Mouse (Mus musculus): Measurements from ENCODE around the gene Srrd. TPM values are rescaled to one million over a fixed set of nuclear protein-coding genes. Genes with fewer than 3 reads are reported as not detected.
"Not testable (repeated sequence)": the region's sequence is repeated elsewhere in the genome, so short reads cannot be mapped to it uniquely, and the experiment has no call there.

Srrd gene
- polyA plus RNA-seq, 1 experiment from 2014 or later: 58.8 TPM

- Histone ChIP-seq H3K4me3 (ENCODE audit: low read depth, low read length) (peak overlapping the region; percentile 99), H3K4me1 (ENCODE audit: control insufficient read depth, insufficient read depth, low read length) (peaks cover 5% of the 10 kb centered on the region), H3K9me3 (replicated peaks; ENCODE audit: control insufficient read depth, low read length) (no peaks in the 10 kb centered on the region), H3K4me2 (ENCODE audit: low read length) (peak overlapping the region; percentile 70), H3K27me3 (replicated peaks; ENCODE audit: control insufficient read depth, insufficient read depth, low read length) (no peaks in the 10 kb centered on the region), H3K9ac (ENCODE audit: low read length) (peak overlapping the region; percentile 84), H3K36me3 (ENCODE audit: control insufficient read depth, insufficient read depth, low read length) (peaks cover 37% of the 10 kb centered on the region), H3K27ac (ENCODE audit: low read depth, low read length) (no peak overlapping the region)
- DNase-seq (ENCODE audit: low spot score): no peak
- ATAC-seq: peak; percentile 78
- WGBS: 2% methylated on average over 32 of the region's 33 CpGs
These were observed 16.3 kb downstream of the Srrd start for GRCm38 (mm10) chr5:112326446-112327009.

- peak; percentile 97 for DNase-seq (ENCODE audit: low spot score)
These were observed 17.0 kb downstream of the Srrd start, which contains the start of gene Tfip11 for GRCm38 (mm10) chr5:112325546-112326445. Tfip11 (plus strand) TSS chr5:112326358.

DNA sequence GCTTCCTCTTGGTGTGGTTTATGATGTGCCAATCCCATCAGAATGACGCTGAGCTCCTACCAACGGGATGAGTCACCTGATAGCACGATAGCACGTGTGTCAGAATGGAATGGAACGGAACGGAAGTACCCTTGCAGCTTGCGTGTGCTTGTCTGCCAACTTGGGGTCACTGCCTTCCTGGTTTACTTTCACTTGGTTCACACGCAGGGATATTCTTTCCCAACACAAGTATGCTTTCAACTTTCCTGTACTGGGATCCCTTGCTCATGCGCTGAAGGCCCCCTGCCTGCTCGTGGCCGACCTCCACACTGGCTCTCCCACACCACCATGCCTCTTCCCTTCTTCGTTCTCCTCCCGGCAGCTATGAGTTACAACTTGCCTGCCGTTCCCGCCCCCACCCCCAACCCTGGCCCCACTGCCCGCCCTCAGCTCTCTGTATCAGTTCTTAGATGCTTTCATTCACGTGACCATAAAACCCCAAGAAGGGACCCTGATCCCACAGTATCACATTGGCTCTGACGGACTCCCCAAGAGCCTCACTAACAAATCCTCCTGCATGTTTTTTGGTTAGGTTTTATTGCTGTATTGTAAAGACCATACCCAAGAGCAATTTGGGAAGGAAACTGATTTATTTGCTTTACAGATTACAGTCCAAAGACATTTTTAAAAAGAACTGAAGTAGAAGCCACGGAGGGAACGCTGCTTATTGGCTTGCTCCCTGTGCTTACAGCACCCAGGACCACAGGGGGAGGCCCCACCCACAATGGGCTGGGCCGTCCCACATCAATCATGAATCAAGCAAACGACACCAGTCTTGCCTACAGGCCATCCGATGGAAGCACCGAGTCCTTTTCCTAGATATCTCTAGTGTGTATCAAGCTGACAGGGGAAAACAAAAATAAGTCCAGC is 17.9 kb downstream of the Srrd start:
- H3K4me3 ChIP-seq (ENCODE audit: low read depth, low read length): no peak overlapping the region
- 37% methylated on average over 24 of the region's 24 CpGs for WGBS
- no peaks in the 10 kb centered on the region for H3K9me3 ChIP-seq (replicated peaks; ENCODE audit: control insufficient read depth, low read length)
- no peaks in the 10 kb centered on the region for H3K27me3 ChIP-seq (replicated peaks; ENCODE audit: control insufficient read depth, insufficient read depth, low read length)
- peak; percentile 27 for DNase-seq (ENCODE audit: low spot score)
- no peak overlapping the region for H3K9ac ChIP-seq (ENCODE audit: low read length)
- H3K4me2 ChIP-seq (ENCODE audit: low read length): peak overlapping the region; percentile 70; the same call in 1 of the 2 replicates
- peaks cover 21% of the 10 kb centered on the region for H3K36me3 ChIP-seq (ENCODE audit: control insufficient read depth, insufficient read depth, low read length)
- peaks cover 5% of the 10 kb centered on the region for H3K4me1 ChIP-seq (ENCODE audit: control insufficient read depth, insufficient read depth, low read length)
- no peak overlapping the region for H3K27ac ChIP-seq (ENCODE audit: low read depth, low read length)
- no peak for ATAC-seq

More at GRCm38 (mm10) chr5:112325546-112326445, 17.0 kb downstream of the Srrd start, which contains the start of gene Tfip11:
- Histone ChIP-seq H3K27ac (ENCODE audit: low read depth, low read length) (peak within 1 kb of the TSS; percentile 75), H3K4me1 (ENCODE audit: control insufficient read depth, insufficient read depth, low read length) (peaks cover 5% of the 10 kb centered on the region), H3K4me3 (ENCODE audit: low read depth, low read length) (peak within 1 kb of the TSS; percentile 99), H3K4me2 (ENCODE audit: low read length) (peak within 1 kb of the TSS; percentile 70), H3K9me3 (replicated peaks; ENCODE audit: control insufficient read depth, low read length) (no peaks in the 10 kb centered on the region), H3K9ac (ENCODE audit: low read length) (peak within 1 kb of the TSS; percentile 84), H3K27me3 (replicated peaks; ENCODE audit: control insufficient read depth, insufficient read depth, low read length) (no peaks in the 10 kb centered on the region), H3K36me3 (ENCODE audit: control insufficient read depth, insufficient read depth, low read length) (peaks cover 30% of the 10 kb centered on the region)
- 9% methylated on average over 48 of the region's 48 CpGs for WGBS
- ATAC-seq: peak; percentile 93

DNA sequence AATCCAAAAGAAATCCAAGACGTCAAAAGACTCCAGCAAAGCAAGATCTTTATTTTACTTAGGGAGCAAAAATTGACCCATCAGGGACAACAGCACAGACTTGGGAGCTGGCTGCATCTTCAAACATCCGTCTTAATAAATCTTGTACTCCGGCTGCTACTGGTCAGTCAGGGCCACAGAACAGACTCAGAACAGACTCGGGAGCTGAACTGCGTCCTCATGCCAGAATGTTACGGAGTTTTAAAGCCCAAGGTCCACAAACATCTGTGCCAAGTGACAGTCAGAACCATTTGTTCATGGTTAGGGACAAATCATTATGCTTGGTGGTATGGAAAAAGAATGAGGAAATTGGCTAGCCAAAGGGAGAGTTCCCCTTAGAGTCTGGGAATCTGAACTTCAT is 19.6 kb downstream of the Srrd start:
- 88% methylated on average over 6 of the region's 6 CpGs for WGBS
- ATAC-seq: no peak

DNA sequence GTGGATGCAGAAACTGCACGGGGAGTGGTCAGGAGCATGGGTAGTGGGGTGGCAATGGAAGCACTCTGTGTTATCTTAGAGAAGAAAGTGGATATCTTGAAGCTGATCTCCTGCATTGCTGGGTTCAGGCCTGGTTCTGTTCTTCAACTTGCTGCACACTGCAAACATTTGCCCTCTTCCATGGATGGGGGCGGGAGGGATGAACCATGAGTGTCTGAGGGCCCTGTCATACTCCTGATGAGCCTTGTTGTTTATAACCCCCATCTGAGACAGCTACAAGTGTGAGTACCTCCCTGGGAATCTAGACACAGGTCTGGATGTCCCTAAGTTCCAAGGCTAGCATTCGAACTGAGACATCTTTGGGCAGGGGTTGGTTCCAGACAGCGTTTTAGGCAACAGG is 21.5 kb downstream of the Srrd start:
- Histone ChIP-seq H3K4me3 (ENCODE audit: low read depth, low read length) (no peak overlapping the region), H3K36me3 (ENCODE audit: control insufficient read depth, insufficient read depth, low read length) (no peaks in the 10 kb centered on the region), H3K27me3 (replicated peaks; ENCODE audit: control insufficient read depth, insufficient read depth, low read length) (no peaks in the 10 kb centered on the region), H3K27ac (ENCODE audit: low read depth, low read length) (no peak overlapping the region), H3K4me1 (ENCODE audit: control insufficient read depth, insufficient read depth, low read length) (no peaks in the 10 kb centered on the region), H3K9ac (ENCODE audit: low read length) (no peak overlapping the region), H3K4me2 (ENCODE audit: low read length) (no peak overlapping the region), H3K9me3 (replicated peaks; ENCODE audit: control insufficient read depth, low read length) (no peaks in the 10 kb centered on the region)
- ATAC-seq (no peak), DNase-seq (ENCODE audit: low spot score) (no peak)
- WGBS: 68% methylated on average over 4 of the region's 4 CpGs

More for the DNA sequence above, 19.6 kb downstream of the Srrd start:
- H3K9ac ChIP-seq (ENCODE audit: low read length): no peak overlapping the region
- H3K27me3 ChIP-seq (replicated peaks; ENCODE audit: control insufficient read depth, insufficient read depth, low read length): no peaks in the 10 kb centered on the region
- no peak overlapping the region for H3K4me2 ChIP-seq (ENCODE audit: low read length)
- H3K9me3 ChIP-seq (replicated peaks; ENCODE audit: control insufficient read depth, low read length): no peaks in the 10 kb centered on the region
- peaks cover 5% of the 10 kb centered on the region for H3K4me1 ChIP-seq (ENCODE audit: control insufficient read depth, insufficient read depth, low read length)
- H3K36me3 ChIP-seq (ENCODE audit: control insufficient read depth, insufficient read depth, low read length): peaks cover 6% of the 10 kb centered on the region
- DNase-seq (ENCODE audit: low spot score): no peak
- H3K27ac ChIP-seq (ENCODE audit: low read depth, low read length): no peak overlapping the region
- H3K4me3 ChIP-seq (ENCODE audit: low read depth, low read length): no peak overlapping the region

- Histone ChIP-seq H3K4me1 (ENCODE audit: control insufficient read depth, insufficient read depth, low read length) (no peaks in the 10 kb centered on the region), H3K9ac (ENCODE audit: low read length) (no peak overlapping the region), H3K27ac (ENCODE audit: low read depth, low read length) (no peak overlapping the region), H3K36me3 (ENCODE audit: control insufficient read depth, insufficient read depth, low read length) (no peaks in the 10 kb centered on the region), H3K4me3 (ENCODE audit: low read depth, low read length) (no peak overlapping the region), H3K27me3 (replicated peaks; ENCODE audit: control insufficient read depth, insufficient read depth, low read length) (no peaks in the 10 kb centered on the region), H3K9me3 (replicated peaks; ENCODE audit: control insufficient read depth, low read length) (no peaks in the 10 kb centered on the region), H3K4me2 (ENCODE audit: low read length) (no peak overlapping the region)
- 68% methylated on average over 6 of the region's 6 CpGs for WGBS
- peak; percentile 9 for DNase-seq (ENCODE audit: low spot score)
- ATAC-seq: no peak
These were observed 21.9 kb downstream of the Srrd start for GRCm38 (mm10) chr5:112320936-112321335.

DNA sequence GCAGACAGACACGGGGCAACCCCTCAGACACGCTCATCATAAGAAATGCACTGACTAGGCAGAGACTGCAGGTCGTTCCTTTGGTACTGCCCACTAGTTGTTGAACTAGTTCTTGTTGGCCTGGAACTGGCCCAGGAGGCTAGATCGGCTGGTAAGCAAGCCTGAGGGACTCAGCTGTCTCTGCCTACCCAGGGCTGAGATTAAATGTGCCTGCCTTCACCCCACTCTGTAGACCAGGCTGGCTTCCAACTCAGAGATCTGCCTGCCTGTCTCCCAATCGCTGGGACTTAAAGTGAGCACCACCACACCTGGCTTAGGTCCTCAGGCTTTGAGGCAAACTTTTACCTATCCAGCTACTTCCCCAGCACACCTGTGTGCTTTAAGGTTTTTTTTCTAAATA is 22.5 kb downstream of the Srrd start:
- Histone ChIP-seq H3K36me3 (ENCODE audit: control insufficient read depth, insufficient read depth, low read length) (peaks cover 3% of the 10 kb centered on the region), H3K9me3 (replicated peaks; ENCODE audit: control insufficient read depth, low read length) (no peaks in the 10 kb centered on the region), H3K4me3 (ENCODE audit: low read depth, low read length) (no peak overlapping the region), H3K4me2 (ENCODE audit: low read length) (no peak overlapping the region), H3K27me3 (replicated peaks; ENCODE audit: control insufficient read depth, insufficient read depth, low read length) (no peaks in the 10 kb centered on the region), H3K27ac (ENCODE audit: low read depth, low read length) (no peak overlapping the region), H3K9ac (ENCODE audit: low read length) (no peak overlapping the region), H3K4me1 (ENCODE audit: control insufficient read depth, insufficient read depth, low read length) (no peaks in the 10 kb centered on the region)
- 84% methylated on average over 5 of the region's 5 CpGs for WGBS
- DNase-seq (ENCODE audit: low spot score) (no peak), ATAC-seq (no peak)

- ATAC-seq; H3K9ac ChIP-seq (ENCODE audit: low read length); H3K4me3 ChIP-seq (ENCODE audit: low read depth, low read length); H3K4me1 ChIP-seq (ENCODE audit: control insufficient read depth, insufficient read depth, low read length); H3K4me2 ChIP-seq (ENCODE audit: low read length); H3K9me3 ChIP-seq (replicated peaks; ENCODE audit: control insufficient read depth, low read length); H3K27me3 ChIP-seq (replicated peaks; ENCODE audit: control insufficient read depth, insufficient read depth, low read length); H3K27ac ChIP-seq (ENCODE audit: low read depth, low read length); DNase-seq (ENCODE audit: low spot score): not testable (repeated sequence)
- peaks cover 10% of the 10 kb centered on the region for H3K36me3 ChIP-seq (ENCODE audit: control insufficient read depth, insufficient read depth, low read length)
- WGBS: 51% methylated on average over 2 of the region's 2 CpGs
These were observed 23.5 kb downstream of the Srrd start for GRCm38 (mm10) chr5:112319343-112319742.
